ENCODE assay signal across 21 mouse cellular contexts in genomic region chr10:12986485-12986884, GRCm38 (mm10). TPM values are rescaled to one million over a fixed set of nuclear protein-coding genes. Genes with fewer than 3 reads are reported as not detected.
DNase-seq lines count a peak whose midpoint lies in the region; ATAC-seq and TF ChIP-seq lines count a peak whose summit lies in the region.
"Had no signal": no experiment of that assay in that cellular context is flagged by ENCODE, and none has a peak within 500 bp of the region (broad histone marks: within the 10 kb centered on the region; RNA-seq: fewer than 3 reads in every experiment).

No protein-coding gene starts in this region.

- no peak overlapping the region for H3K9ac ChIP-seq in heart, postnatal 0 days (replicated peaks; ENCODE audit: low read depth, low read length)
- no peak overlapping the region for H3K9ac ChIP-seq in liver, postnatal 0 days (replicated peaks)

- no peak for DNase-seq in heart, embryonic 10.5 days (ENCODE audit: low spot score)
- DNase-seq in heart, postnatal 10 days, result no peak
- DNase-seq in heart, postnatal 0 days (ENCODE audit: low spot score), result no peak
- DNase-seq in heart, adult 18-20 months, result no peak
- peak; percentile 65 for DNase-seq in brain, embryonic 14.5 days (ENCODE audit: low read depth)
- no peak for DNase-seq in liver, postnatal 0 days
- DNase-seq in thymus, postnatal 4 days, result no peak
- DNase-seq in right cerebral cortex, postnatal 25 days, result no peak
- DNase-seq: adrenal gland, adult 2 months; B cell, adult 2 months; cerebellum, adult 8-10 months; gastrocnemius, postnatal 10 days; kidney, adult 11 months; lung, adult 18-20 months; lung, postnatal 14 days; retina, postnatal 1 day; right cerebral cortex, postnatal 4 days had no signal

- no peak for TF ChIP-seq CTCF in heart, postnatal 0 days (IDR thresholded peaks at IDR 0.05; ENCODE audit: low read depth)
- TF ChIP-seq CTCF in brain, embryonic 14.5 days (IDR thresholded peaks at IDR 0.05; ENCODE audit: borderline replicate concordance, extremely low read depth, insufficient read depth, insufficient read length), result no peak
- TF ChIP-seq CTCF in liver, postnatal 0 days (IDR thresholded peaks at IDR 0.05; ENCODE audit: low read depth), result no peak

- H3K4me3 ChIP-seq in heart, embryonic 10.5 days, result no peak overlapping the region
- no peak overlapping the region for H3K4me3 ChIP-seq in heart, postnatal 0 days (ENCODE audit: low read depth, low read length)
- no peak overlapping the region for H3K4me3 ChIP-seq in liver, postnatal 0 days (ENCODE audit: low read depth, low read length)
- H3K4me3 ChIP-seq: hindbrain, embryonic 10.5 days had no signal

- peak overlapping the region; percentile 82 for H3K27ac ChIP-seq in heart, embryonic 10.5 days
- peak overlapping the region; percentile 31 for H3K27ac ChIP-seq in heart, postnatal 0 days (ENCODE audit: low read depth)
- no peak overlapping the region for H3K27ac ChIP-seq in liver, postnatal 0 days (ENCODE audit: low read depth)
- H3K27ac ChIP-seq: hindbrain, embryonic 10.5 days; kidney, postnatal 0 days; stomach, postnatal 0 days had no signal

- no peak for ATAC-seq in heart, postnatal 0 days (ENCODE audit: insufficient read depth, low read depth)
- ATAC-seq in liver, postnatal 0 days, result no peak

- H3K4me1 ChIP-seq in heart, embryonic 10.5 days, result peaks cover 27% of the 10 kb centered on the region
- H3K4me1 ChIP-seq in heart, postnatal 0 days (ENCODE audit: control insufficient read depth, insufficient read depth), result peaks cover 5% of the 10 kb centered on the region; the same call in 1 of the 2 replicates
- peaks cover 6% of the 10 kb centered on the region for H3K4me1 ChIP-seq in liver, postnatal 0 days (ENCODE audit: insufficient read depth)
- H3K4me1 ChIP-seq: hindbrain, embryonic 10.5 days had no signal

- no peaks in the 10 kb centered on the region for H3K36me3 ChIP-seq in heart, embryonic 10.5 days
- H3K36me3 ChIP-seq in heart, postnatal 0 days (replicated peaks; ENCODE audit: control insufficient read depth, insufficient read depth, low read length), result no peaks in the 10 kb centered on the region
- no peaks in the 10 kb centered on the region for H3K36me3 ChIP-seq in liver, postnatal 0 days (replicated peaks; ENCODE audit: insufficient read depth, low read length)
- H3K36me3 ChIP-seq: hindbrain, embryonic 10.5 days had no signal

- no peaks in the 10 kb centered on the region for H3K9me3 ChIP-seq in heart, embryonic 10.5 days
- H3K9me3 ChIP-seq in heart, postnatal 0 days (replicated peaks; ENCODE audit: control insufficient read depth, low read length), result no peaks in the 10 kb centered on the region
- H3K9me3 ChIP-seq in liver, postnatal 0 days (ENCODE audit: low read length), result no peaks in the 10 kb centered on the region
- H3K9me3 ChIP-seq: hindbrain, embryonic 10.5 days had no signal

- no peak overlapping the region for H3K4me2 ChIP-seq in heart, postnatal 0 days (ENCODE audit: low read depth, low read length)
- H3K4me2 ChIP-seq in liver, postnatal 0 days (ENCODE audit: low read depth, low read length), result no peak overlapping the region
- H3K4me2 ChIP-seq: midbrain, embryonic 11.5 days had no signal

- H3K27me3 ChIP-seq in heart, embryonic 10.5 days (ENCODE audit: insufficient read depth, poor library complexity, severe bottlenecking), result no peaks in the 10 kb centered on the region
- H3K27me3 ChIP-seq in heart, postnatal 0 days (ENCODE audit: control insufficient read depth, insufficient read depth, low read length), result no peaks in the 10 kb centered on the region
- no peaks in the 10 kb centered on the region for H3K27me3 ChIP-seq in liver, postnatal 0 days (ENCODE audit: insufficient read depth, low read length)

- no peak for TF ChIP-seq POLR2A in brain, embryonic 14.5 days (IDR thresholded peaks at IDR 0.05; ENCODE audit: borderline replicate concordance, extremely low read depth, insufficient read depth, insufficient read length, poor library complexity, severe bottlenecking)

- 66% methylated on average over 5 of the region's 5 CpGs for WGBS in heart, embryonic 10.5 days
- WGBS in heart, postnatal 0 days, result 57% methylated on average over 5 of the region's 5 CpGs
- WGBS in liver, postnatal 0 days (ENCODE audit: insufficient replicate concordance), result 37% methylated on average over 5 of the region's 5 CpGs

- no peak for TF ChIP-seq EP300 in heart, postnatal 0 days (IDR thresholded peaks at IDR 0.05; ENCODE audit: low read depth)
- peak; percentile 38; the same call in 1 of the 2 replicates for TF ChIP-seq EP300 in liver, postnatal 0 days (IDR thresholded peaks at IDR 0.05; ENCODE audit: low read depth)

- intact Hi-C loops in heart, postnatal 10 days (cut with DNase I), result no loop called here

RNA-seq across cellular contexts. Expression of gene Sf3b5, which starts 18.7 kb away (rescaled TPM):
- 39.0 and 42.9 TPM in 2 replicates for polyA plus RNA-seq in heart, embryonic 10.5 days (2016; fragmentation: Nextera tagmentation; extraction: Ambion mirVana)
- 1 to 10 TPM; 7.1 to 8.0 TPM for total RNA-seq in heart, postnatal 10 days (2021)
- total RNA-seq in heart, postnatal 0 days (2014; rRNA removed; ENCODE audit: low replicate concordance), result 21.9 and 30.1 TPM in 2 replicates
- polyA plus RNA-seq in heart, postnatal 0 days (2015; fragmentation: Nextera tagmentation; extraction: Ambion mirVana), result 23.2 and 24.5 TPM in 2 replicates
- total RNA-seq in heart, adult 18-20 months (2021), result 1 to 10 TPM; 7.0 to 7.7 TPM
- polyA plus RNA-seq in brain, embryonic 14.5 days (2012; rRNA removed), result 30.1 and 53.7 TPM in 2 replicates
- 14.3 and 15.5 TPM in 2 replicates for polyA plus RNA-seq in liver, postnatal 0 days (2015; fragmentation: Nextera tagmentation; extraction: Ambion mirVana)

RNA-seq across cellular contexts. Expression of gene Stx11, which starts 22.4 kb away (rescaled TPM):
- polyA plus RNA-seq in heart, embryonic 10.5 days (2016; fragmentation: Nextera tagmentation; extraction: Ambion mirVana), result 5.3 and 6.0 TPM in 2 replicates
- 1 to 10 TPM; 2.7 to 2.9 TPM for total RNA-seq in heart, postnatal 10 days (2021)
- total RNA-seq in heart, postnatal 0 days (2014; rRNA removed; ENCODE audit: low replicate concordance), result 4.7 and 5.2 TPM in 2 replicates
- polyA plus RNA-seq in heart, postnatal 0 days (2015; fragmentation: Nextera tagmentation; extraction: Ambion mirVana), result 3.1 and 3.5 TPM in 2 replicates
- total RNA-seq in heart, adult 18-20 months (2021), result 1 to 10 TPM; 2.2 to 2.4 TPM
- polyA plus RNA-seq in brain, embryonic 14.5 days (2012; rRNA removed), result 0.95 and 1.0 TPM in 2 replicates
- 10.3 and 11.9 TPM in 2 replicates for polyA plus RNA-seq in liver, postnatal 0 days (2015; fragmentation: Nextera tagmentation; extraction: Ambion mirVana)
